Mouse (Mus musculus) C2C12 (cell line): ENCODE data around the gene Dyrk1a. TPM values are rescaled to one million over a fixed set of nuclear protein-coding genes. Genes with fewer than 3 reads are reported as not detected.

Source experiments
- H3K27me3 ChIP-seq: one replicate; pipeline ENCODE4 v1.6.1; 2011; ENCODE audit not compliant: control insufficient read depth, insufficient read depth, insufficient read length
- H3K36me3 ChIP-seq: one replicate; pipeline ENCODE4 v1.6.1; 2011; ENCODE audit not compliant: control insufficient read depth, insufficient read depth
- H3K4me3 ChIP-seq: one replicate; pipeline ENCODE4 v1.5.1; 2011; ENCODE audit warnings: mild to moderate bottlenecking, control low read depth; ENCODE audit not compliant: poor library complexity, insufficient read depth, severe bottlenecking
- H3K79me2 ChIP-seq: one replicate; pipeline ENCODE4 v1.6.1; 2011; ENCODE audit not compliant: control insufficient read depth, insufficient read depth
- H3K79me3 ChIP-seq: one replicate; pipeline ENCODE4 v1.6.1; 2011; ENCODE audit warnings: low read depth, control low read depth
- H3ac ChIP-seq: one replicate; pipeline ENCODE3; 2011; ENCODE audit warnings: low read depth; ENCODE audit not compliant: control insufficient read depth, insufficient read length
- CEBPB ChIP-seq: IDR thresholded peaks from one replicate; pipeline ENCODE4 v1.6.1; 2011; ENCODE audit warnings: low read depth, mild to moderate bottlenecking, control low read depth, moderate library complexity
- CTCF ChIP-seq: IDR thresholded peaks from one replicate; pipeline ENCODE4 v1.5.1; 2011; ENCODE audit not compliant: control insufficient read depth, insufficient read depth, insufficient read length
- FOSL1 ChIP-seq: IDR thresholded peaks from one replicate; pipeline ENCODE4 v1.8.0; 2011; ENCODE audit warnings: mild to moderate bottlenecking, low read length; ENCODE audit not compliant: poor library complexity, insufficient read depth, severe bottlenecking
- MAX ChIP-seq: IDR thresholded peaks from one replicate; pipeline ENCODE4 v1.6.1; 2011; ENCODE audit warnings: mild to moderate bottlenecking, control low read depth
- MYOD1 ChIP-seq: IDR thresholded peaks from one replicate; pipeline ENCODE4 v1.6.1; 2011; ENCODE audit warnings: low read depth; ENCODE audit not compliant: control insufficient read depth, insufficient read length
- MYOG ChIP-seq: IDR thresholded peaks from one replicate; pipeline ENCODE4 v1.6.1; 2011; ENCODE audit not compliant: control insufficient read depth, insufficient read length; ENCODE audit errors: extremely low read depth
- USF1 ChIP-seq: IDR thresholded peaks from one replicate; pipeline ENCODE4 v1.6.1; 2011; ENCODE audit warnings: low read depth, mild to moderate bottlenecking, control low read depth, moderate library complexity
- polyA plus RNA-seq: library from polyadenylated mRNA; unstranded; fragments of >200 nt; fragmentation: generic; extraction: Trizol; gene quantifications from one replicate; pipeline ENCODE4 v1.2.1, GENCODE M21; 2012; ENCODE audit warnings: missing spikeins

Dyrk1a gene
- polyA plus RNA-seq, 1 experiment, result 17.3 TPM

DNA sequence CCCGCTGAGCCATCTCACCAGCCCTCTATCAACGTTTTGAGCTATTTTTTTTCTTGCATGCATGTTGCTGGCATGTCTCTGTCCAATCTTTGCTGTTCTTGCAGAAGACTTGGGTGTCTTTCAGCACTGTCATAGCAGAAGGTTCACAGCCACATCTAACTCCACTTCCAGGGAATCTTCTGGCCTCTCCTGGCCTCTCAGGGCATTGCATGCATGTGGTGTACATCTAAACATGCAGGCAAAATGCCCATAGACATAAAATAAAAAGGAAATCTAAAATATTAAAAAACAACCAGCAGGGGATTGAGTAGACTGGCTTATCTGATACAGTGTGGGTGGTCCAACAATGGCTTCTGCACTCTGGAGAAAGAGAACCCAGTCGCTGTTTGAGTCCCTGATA is 165.7 kb downstream of the Dyrk1a start:
- no peak for TF ChIP-seq FOSL1
- TF ChIP-seq CEBPB, result no peak
- TF ChIP-seq MAX, result no peak
- TF ChIP-seq USF1, result no peak
- TF ChIP-seq MYOD1, result no peak
- no peak for TF ChIP-seq MYOG
- TF ChIP-seq CTCF, result no peak
- H3ac ChIP-seq, result no peak overlapping the region

GRCm38 (mm10) chr16:94736462-94737358 is 166.9 kb downstream of the Dyrk1a start:
- TF ChIP-seq MYOD1, result peak; percentile 21
- no peak for TF ChIP-seq USF1
- no peaks in the 10 kb centered on the region for H3K79me3 ChIP-seq

More for the DNA sequence above, 165.7 kb downstream of the Dyrk1a start:
- no peaks in the 10 kb centered on the region for H3K79me2 ChIP-seq
- H3K27me3 ChIP-seq, result peaks cover 5% of the 10 kb centered on the region
- no peaks in the 10 kb centered on the region for H3K79me3 ChIP-seq
- H3K4me3 ChIP-seq, result no peak overlapping the region
- H3K36me3 ChIP-seq, result no peaks in the 10 kb centered on the region

DNA sequence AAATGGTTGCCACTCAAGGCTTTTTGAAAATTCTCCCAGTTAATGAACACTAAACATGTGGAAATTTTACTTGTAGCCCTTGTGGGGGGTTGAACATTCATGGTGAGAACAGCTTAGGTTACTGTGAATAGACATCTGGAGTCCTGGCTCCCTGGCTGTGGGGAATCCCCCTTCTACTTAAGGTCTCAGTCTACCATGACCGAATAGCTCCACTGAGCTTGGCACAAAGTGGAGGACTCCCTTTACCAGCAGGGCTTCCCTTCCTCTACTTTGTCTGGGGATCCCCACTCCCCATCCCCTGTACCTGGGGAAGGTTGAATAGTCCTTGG is 167.5 kb downstream of the Dyrk1a start:
- Histone ChIP-seq H3K79me3 (no peaks in the 10 kb centered on the region), H3ac (no peak overlapping the region), H3K4me3 (no peak overlapping the region), H3K36me3 (no peaks in the 10 kb centered on the region), H3K27me3 (peaks cover 14% of the 10 kb centered on the region), H3K79me2 (no peaks in the 10 kb centered on the region)
- no peak for TF ChIP-seq CTCF
- TF ChIP-seq MAX, result peak; percentile 53

More at GRCm38 (mm10) chr16:94736462-94737358, 166.9 kb downstream of the Dyrk1a start:
- peaks cover 13% of the 10 kb centered on the region for H3K27me3 ChIP-seq
- no peak overlapping the region for H3ac ChIP-seq
- H3K79me2 ChIP-seq, result no peaks in the 10 kb centered on the region
- no peaks in the 10 kb centered on the region for H3K36me3 ChIP-seq
- no peak overlapping the region for H3K4me3 ChIP-seq

- H3K79me2 ChIP-seq, result no peaks in the 10 kb centered on the region
- no peak overlapping the region for H3K4me3 ChIP-seq
- no peaks in the 10 kb centered on the region for H3K79me3 ChIP-seq
- H3K36me3 ChIP-seq, result no peaks in the 10 kb centered on the region
- no peak for TF ChIP-seq MAX
- no peak for TF ChIP-seq MYOD1
- TF ChIP-seq FOSL1, result no peak
- TF ChIP-seq CEBPB, result no peak
- TF ChIP-seq USF1, result no peak
- no peak for TF ChIP-seq CTCF
- no peak for TF ChIP-seq MYOG
- H3K27me3 ChIP-seq, result peaks cover 22% of the 10 kb centered on the region
- no peak overlapping the region for H3ac ChIP-seq
Measured at GRCm38 (mm10) chr16:94743853-94744501, 174.2 kb downstream of the Dyrk1a start.

GRCm38 (mm10) chr16:94745016-94745415 is 175.2 kb downstream of the Dyrk1a start:
- TF ChIP-seq MAX (no peak), MYOG (no peak), MYOD1 (no peak), FOSL1 (no peak)
- H3K79me3 ChIP-seq, result no peaks in the 10 kb centered on the region
- H3ac ChIP-seq, result no peak overlapping the region
- H3K4me3 ChIP-seq, result no peak overlapping the region
- H3K36me3 ChIP-seq, result no peaks in the 10 kb centered on the region
- peaks cover 22% of the 10 kb centered on the region for H3K27me3 ChIP-seq
- H3K79me2 ChIP-seq, result no peaks in the 10 kb centered on the region

Other genes with a start within 250 kb of the Dyrk1a start
- gene Ripply3, start 241.6 kb upstream of the Dyrk1a start, polyA plus RNA-seq, result 0.22 TPM
- gene Ttc3, start 199.4 kb upstream of the Dyrk1a start, polyA plus RNA-seq, result 16.2 TPM
- gene Pigp, start 198.2 kb upstream of the Dyrk1a start, polyA plus RNA-seq, result 32.9 TPM
- 50.3 TPM for gene Vps26c, start 43.2 kb upstream of the Dyrk1a start, polyA plus RNA-seq